Mouse (Mus musculus) frontal cortex, adult 2 months (tissue): ENCODE results near the gene Srbd1. TPM values are rescaled to one million over a fixed set of nuclear protein-coding genes. Genes with fewer than 3 reads are reported as not detected.
A peak's percentile ranks its signal among the peaks of the same experiment; 100 is the strongest.

Experiments used
- DNase-seq, 2 experiments: peaks; one replicate each; pipeline ENCODE4 v3.0.0; 2022; ENCODE audit warnings: low spot score in 1 of 2; ENCODE audit errors: extremely low spot score in 1 of 2
- polyA plus RNA-seq: library from polyadenylated mRNA; depleted of rRNA; stranded (reverse); fragments of >200 nt; gene quantifications from 2 replicates; pipeline ENCODE4 v1.2.3, GENCODE M21; 2012

Srbd1 gene
- polyA plus RNA-seq, 1 experiment: 8.2 TPM

DNA sequence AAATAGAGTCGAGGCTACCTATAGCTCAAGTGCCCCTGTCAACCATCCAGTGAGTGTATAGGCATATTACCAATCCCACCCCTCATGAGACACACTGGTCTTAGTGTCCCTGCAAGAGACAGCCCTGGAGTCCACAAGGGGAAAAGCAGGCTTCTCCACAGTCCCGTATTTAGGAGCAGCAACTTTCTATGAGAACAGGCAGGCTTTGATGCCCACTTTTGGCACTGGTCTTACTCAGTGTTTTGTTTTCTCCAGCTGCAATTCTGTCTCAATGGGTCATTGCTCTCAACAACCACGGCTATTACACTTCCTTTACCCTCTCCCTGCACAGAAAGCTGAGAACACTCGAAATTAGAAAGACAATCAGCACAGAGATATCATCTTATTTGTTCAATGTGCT lies 157.4 kb downstream of the Srbd1 start:
- DNase-seq: peak in 1 of 2 experiments; percentile 3

DNA sequence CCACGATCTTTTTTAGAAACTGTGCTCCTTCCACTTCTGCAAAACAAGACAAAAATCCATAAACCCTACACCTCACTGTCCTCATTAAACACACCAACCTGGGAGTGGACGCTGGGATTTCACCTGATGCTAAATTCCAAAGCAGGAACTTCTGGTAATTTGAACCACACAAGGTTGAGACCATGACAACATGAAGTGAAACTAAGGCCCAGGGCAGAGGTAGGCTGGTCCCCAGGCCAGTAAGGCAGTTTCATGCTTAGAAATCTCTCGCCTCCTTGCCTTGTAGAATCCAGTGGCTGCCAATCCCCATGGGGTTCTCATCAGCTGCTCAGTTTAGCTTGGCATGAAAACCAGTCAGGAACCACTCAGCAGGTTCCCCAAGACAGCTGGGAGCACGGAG lies 158.4 kb downstream of the Srbd1 start:
- no peak for DNase-seq

DNA sequence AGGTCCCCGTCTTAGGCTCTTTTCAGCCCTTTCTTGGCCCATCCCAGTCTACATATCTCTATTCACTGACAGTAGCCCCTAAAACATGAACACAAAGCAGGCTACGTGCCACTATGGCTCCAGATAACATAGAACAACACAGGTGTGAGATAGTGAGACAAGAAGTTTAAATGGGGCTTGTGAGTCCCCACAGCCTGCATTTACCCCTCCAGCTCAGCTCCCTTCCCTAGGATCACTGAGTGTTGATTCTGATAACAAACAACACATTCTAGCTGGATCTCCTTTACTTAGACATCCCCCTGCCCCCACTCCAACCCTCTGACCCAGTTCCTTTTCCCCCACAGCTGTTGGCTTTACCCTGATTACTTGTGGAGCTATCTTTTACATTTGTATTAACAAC lies 158.8 kb downstream of the Srbd1 start:
- DNase-seq: no peak

DNA sequence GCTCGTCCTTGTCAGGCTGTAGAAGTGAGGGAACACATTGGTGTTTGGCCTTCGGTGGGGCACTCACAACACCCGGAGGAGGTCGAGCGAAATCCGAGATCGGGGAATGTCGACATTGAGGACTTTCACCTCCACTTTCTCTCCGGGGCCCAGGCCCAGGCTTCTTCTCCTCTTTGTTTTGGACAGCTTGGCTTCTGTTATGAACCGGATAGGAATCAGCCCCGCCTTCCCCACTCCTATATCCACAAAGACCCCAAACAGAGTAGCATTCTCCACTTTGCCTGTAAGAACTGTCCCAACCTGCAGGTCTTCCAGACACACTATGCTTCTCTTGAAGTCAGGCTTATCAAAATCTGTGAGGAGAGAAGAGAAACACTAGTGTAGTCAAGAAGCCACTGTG lies 159.8 kb downstream of the Srbd1 start:
- DNase-seq: no peak

DNA sequence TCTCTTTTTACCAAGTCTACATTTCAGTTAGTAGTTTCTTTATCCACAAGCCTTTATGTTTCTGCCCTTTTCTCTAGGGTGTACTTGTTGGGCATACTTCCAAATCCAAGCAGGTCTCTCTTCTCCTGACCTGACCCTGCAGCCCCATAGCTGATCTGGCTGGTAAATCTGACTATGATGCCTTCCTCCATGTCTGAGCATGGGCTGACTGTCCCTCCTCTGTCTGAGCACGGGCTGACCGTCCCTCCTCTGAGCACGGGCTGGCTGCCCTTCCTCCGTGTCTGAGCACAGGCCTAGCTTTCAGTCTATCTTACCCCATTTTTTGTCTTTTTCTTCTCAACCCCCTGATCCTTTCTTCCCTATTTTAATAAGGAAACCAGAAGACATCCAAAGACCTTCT lies 162.7 kb downstream of the Srbd1 start:
- DNase-seq: no peak

DNA sequence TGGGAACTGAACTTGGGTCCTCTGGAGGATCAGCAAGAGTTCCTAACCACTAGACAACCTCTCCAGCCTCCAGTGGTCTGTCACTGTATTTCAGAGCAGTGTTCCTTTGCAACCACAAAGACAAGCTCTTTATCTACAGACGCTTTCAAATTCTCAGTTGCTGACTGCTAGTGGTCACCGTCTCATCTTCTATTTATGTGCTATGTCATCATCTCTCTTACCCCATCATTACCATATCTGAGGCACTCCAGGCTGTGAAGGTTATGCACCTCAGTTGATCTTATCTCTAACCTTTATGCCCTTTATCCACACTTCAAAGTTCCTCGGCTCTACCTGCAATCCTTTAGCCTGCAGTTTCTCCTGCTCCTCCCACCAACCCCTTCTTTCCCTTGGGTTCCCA lies 163.1 kb downstream of the Srbd1 start:
- DNase-seq: no peak

DNA sequence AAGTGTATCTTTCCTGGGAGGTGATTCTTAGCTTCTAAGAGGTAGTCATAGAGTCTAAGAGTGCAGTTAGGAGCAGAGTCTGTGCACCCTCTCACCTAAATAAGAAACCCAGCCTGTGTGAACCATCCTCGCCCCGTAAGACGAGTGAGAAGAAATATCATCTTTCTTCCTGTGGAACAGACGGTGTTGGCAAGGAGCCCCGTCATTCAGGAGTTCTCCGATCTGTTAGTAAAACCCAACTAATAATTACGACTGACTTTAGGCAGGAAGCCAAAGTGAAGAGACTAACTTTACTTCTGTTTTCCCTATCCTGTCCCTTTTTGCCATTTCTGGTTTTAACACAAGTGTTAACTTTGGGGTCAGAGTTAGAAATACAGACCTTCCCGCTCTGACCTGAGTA lies 166.1 kb downstream of the Srbd1 start:
- DNase-seq: peak in 1 of 2 experiments; percentile 5

DNA sequence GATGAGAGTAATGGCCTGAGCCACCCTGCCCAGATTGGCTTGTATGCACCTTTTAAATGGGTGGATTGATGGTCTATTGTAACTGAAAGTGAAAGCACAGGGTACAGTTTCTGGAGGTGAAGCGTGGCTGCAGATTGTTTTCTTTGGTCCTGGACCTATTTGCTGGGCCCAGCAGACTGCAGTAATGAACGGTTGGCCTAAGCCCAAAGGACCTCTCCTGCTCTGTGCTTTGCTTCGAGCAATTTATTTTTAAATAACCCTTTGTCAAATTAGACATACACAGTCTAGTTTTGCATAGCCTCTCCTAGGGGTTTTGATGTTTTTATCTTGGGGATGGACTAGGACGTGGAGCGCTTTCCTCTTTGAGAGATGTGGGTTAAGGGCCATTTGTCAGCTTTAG lies 169.9 kb downstream of the Srbd1 start:
- no peak for DNase-seq

DNA sequence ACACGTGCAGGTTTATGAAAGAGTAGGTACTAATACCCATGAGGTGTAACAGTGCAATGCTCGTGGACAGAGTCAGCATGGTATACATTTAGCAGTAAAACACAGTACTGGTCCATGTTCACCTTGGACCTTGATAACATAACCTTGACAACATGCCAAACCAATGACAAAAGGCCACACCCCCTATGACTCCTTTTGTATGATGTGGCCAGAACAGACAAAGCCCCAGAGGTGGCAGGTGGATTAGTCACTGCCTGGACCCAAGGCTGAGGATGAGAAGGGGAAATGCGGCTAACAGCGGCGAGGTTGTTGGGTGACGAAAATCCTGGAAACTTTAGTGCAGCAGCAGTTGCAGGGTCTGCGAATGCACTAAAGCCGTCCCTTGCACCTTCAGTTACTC lies 170.4 kb downstream of the Srbd1 start:
- no peak for DNase-seq

DNA sequence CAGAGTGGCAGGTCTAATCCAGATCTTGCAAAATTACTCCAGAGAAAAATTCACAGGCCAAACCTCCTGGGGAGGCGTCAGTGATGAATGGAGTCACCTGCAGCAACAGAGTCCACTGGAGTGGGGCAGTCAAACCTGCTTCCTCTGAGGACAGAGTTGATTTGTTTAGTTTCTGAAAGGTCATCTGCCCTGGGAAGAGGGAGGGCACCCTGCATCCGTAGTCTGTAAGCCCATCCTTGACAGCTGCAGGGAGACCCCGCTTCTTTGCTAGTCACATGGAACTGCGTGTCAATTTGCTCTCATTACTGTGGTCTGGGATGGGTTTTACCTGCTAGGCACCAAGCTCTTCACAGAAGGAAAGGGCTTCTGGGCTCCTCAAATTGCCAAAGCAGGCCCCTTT lies 173.9 kb downstream of the Srbd1 start:
- DNase-seq: no peak

DNA sequence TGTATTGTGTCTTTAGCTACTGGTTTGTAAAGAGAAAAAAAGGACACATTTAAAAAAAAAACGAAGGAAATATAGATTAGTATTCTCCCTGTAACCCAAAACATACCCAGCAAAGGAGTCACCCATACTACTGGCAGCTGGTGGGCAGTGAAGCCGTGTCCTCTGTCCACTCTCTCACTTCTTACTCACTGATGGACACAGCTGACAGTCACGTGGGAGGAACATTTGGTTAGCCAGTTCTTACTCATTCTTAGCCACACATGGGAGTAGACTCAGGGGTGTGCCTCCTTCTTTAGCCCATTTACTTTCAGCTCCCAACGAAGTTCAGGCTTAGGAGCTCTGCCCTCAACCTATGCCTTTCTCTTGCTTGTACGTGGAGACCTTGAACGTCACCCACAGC lies 183.3 kb downstream of the Srbd1 start:
- no peak for DNase-seq

DNA sequence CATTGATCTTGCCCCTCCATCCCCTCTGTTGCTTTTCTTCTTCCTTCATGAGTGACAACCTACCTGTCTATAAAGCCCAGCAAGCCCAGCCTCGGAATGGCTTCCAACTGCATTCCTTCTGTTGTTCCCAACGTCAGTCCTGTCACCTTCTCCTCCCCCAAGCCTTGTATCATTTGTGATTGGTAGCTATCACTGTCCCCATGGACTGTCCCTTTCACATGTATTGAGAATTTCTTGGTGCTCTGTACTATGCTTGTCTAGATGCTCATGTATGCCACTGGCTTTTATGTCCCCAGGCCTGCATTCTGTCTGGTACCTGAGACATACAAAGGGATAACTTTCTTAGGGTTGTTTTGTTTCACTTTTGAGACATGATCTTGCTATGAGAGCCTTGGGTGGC lies 193.2 kb downstream of the Srbd1 start:
- no peak for DNase-seq

DNA sequence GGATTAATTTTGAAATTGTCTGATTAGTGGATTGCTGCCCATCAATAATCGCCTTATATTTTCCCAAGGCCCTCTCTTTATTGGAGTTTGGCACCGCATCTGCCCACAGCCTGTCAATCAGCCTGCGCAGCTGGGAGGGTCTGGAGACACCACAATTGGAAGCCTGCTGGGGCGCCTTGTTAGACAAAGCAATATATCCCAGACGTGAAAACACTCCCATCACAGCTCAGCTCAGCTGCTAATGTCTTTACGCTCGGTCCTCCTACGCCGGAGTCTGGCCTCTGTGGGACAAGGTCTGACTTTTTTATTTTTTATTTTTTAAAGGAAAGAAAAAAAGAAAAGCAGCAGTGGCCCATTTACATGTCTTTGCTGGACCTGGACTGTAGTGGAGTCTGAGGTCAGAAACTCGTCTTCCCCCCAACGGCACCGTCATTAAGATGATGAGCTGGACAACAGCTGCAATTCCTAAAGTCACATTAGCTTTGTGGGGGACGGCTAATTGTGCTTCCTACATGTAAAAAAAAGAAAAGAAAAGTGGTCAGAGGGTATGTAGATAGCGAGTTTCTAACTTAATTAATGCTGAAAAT lies 195.0 kb downstream of the Srbd1 start:
- no peak for DNase-seq

DNA sequence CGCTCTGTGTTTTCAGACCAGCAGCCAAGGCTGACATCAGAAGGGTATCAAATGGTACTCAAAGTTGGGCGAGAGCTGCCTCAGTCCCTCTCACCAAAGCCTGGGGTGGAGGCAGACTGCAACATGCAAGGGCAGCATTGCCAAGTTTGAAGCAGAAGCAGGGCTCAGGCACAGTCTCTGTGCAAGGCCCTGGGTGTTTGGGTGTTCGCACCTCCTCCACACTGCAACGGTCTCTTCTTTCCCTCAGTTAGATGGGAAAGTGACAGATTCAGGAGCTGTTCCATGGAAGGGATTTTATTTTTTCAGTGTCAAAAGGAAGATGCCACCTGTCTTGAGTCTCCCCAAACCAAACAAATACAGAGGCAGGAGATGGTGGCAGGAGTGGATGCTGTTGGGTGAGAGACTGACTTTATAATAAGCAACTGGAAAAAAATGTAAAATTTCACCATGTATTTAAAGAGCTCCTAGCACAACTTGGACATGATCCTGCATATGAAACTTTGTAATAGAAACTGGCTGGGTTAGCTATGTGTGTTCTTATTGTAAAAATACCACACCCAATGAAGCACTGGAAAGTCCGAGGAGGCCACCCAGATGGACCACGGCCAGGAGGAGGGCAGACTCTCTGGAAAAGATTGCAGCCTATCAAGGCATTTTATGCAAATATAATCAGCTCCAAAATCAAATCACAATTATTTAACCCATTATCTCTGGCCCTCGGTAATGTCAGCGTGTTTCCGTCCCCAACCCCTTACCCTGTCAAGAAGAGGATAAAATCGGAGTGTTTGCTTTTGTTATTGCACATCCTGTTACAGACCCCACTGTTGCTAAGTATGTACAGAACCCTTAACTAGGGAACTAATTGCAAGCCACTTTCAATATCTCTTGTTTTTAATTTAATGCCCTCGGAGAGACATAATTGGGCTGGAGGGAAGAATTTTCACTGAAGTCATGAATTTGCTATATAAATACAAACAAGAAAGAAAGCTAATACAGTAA lies 195.8 kb downstream of the Srbd1 start:
- DNase-seq: peak; percentile 13 to 63

DNA sequence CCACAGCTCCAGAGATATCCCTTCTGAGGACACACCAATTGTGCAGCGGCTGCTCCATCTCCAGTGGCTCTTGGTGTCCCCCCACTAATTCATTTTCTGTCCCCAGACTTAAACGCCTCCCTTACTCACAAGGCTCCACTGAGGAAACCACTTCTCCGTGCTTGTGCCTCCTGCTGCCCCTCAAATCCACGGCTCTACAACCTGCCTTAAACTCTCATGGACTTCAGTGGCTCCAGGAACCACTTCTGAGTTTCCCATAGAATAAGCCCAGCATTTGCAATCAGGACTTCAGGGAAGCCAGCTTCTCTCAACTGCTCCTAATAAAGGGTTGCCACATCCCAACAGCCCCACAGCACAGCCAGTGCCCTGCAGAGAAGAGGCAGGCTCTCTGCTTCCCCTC lies 200.2 kb downstream of the Srbd1 start:
- DNase-seq: no peak

DNA sequence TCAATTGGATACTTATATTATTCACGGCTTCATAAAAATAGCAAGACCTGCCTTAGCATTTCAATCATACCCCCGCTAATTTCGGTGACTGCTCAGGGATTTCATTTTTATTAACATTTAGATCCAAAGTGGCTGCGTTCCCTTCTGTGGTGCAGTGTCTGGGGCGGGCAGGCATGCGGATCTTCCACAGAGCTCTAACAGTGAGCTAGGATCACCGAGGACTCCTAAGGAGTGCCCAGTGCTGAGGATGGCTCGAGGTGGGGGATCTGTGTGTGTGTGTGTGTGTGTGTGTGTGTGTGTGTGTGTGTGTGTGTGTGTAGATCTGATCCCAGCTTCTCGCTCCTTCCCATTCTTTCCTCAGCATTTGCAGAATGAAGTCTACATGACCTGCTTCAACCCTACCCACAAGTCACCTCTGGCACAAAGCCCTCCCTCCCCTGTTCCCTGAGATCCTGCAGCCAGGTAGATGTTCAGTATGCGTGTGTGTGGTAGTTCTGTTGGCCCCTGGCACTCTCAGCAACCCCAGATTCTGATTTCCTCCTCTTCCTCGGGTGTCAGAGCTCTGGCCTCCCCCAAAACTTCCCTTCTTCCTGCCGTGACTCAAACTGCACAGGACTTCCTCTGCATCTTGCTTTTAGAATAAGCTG lies 200.9 kb downstream of the Srbd1 start:
- DNase-seq: peak in 1 of 2 experiments; percentile 24

DNA sequence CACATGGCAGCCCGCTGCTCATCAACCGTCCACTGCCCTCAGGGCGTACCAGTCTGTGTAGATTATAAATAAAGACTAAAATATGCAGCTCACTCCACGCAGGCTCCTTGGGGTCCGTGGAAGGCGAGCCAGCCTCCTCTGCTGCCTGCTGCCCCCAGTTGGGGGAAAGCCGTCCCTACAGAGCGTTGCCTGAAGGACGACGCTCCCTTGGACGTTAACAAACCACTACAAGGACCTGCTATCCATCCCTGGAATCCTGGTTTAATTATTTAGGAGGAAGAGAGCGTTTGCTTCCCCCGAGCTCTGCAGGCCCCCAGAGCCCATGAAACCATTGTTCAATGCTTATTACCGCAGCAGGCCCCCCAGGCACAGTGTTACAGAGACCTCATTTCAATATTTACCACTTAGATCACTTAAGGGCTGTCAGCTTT lies 201.4 kb downstream of the Srbd1 start:
- no peak for DNase-seq

DNA sequence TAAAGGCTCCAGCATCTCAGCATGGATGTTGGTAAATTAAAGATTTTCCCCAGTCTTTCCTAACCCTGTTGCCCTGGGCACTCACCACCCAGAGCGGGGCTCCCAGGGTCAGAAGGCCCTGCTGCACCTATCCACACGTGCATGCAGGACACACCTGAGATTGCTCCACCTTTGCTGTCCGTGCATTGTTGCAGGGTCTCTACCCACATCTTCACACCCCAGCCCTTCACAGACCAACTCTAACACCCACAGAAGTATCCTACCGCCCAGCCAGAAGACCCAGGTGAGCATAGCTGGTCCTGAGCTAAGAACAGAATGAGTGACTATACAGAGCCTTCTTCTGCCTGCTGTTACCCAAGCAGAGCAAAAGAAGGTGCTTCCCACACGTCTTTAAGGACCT lies 201.9 kb downstream of the Srbd1 start:
- no peak for DNase-seq

DNA sequence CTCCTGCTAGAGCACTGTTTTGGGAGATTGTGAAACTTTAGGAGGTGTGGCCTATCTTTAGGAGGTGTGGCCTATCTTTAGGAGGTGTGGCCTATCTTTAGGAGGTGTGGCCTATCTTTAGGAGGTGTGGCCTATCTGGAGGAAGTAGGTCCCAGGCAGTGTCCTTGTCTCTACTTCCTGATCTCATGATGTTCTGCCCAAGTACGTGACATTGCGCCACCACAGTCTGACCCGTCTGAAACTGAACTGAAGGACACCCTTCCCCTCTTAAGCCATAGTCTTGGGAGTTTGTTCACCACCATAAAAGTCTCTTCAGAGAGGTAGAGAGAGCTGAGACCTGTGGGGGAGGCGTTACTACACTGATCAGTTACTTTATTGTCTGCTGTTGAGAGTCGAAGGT lies 202.9 kb downstream of the Srbd1 start:
- DNase-seq: no peak

DNA sequence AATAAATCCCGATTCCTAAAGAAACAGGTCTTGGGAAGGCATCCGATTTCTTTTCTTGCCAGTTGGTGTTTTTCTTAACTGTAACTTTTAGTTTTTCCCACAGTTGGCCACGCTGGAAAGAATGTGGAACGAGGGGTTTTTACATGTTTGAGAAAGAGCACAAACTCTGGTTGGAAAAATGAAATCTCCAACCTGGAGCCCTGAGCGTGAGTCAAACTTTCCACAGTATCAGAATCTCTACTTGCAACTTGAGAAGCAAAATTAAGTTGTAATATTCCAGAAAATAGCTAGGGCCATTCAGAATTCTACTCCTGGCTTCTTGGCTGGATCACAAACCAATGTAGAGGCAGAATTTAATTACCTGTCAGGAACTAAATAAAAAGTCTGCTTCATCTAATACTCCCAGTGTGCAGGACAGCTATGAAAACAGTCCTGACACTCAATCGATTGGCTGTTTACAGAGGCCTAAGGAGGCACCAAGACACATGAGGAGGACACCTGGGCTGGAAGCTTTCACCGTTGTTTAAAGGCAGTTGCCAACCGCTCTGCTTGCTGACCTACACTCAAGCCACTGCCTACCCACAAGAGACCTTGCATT lies 203.7 kb downstream of the Srbd1 start:
- DNase-seq: no peak

DNA sequence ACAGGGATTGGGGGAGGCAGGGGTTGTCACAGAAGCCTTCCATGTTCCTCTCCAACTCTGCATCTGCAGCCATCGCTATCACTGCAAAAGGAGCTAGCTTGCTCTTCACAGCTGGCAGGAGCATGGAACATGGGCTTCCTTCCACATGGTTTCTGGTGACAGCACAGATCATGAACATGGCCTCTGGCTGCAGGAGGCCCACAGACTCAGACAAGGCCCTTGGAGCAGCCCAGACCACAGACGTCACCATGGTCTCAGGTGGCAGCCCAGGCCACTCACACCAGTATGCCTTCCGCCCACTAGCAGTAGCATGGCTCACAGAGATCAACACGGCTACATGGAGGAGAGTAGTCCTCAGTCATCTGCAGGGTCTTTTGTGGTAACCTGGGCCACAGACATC lies 207.8 kb downstream of the Srbd1 start:
- DNase-seq: no peak
